Mouse (Mus musculus) lung, postnatal 14 days (tissue): ENCODE measurements around the gene Mcat.
"Not testable (repeated sequence)": the region's sequence is repeated elsewhere in the genome, so short reads cannot be mapped to it uniquely, and the experiment has no call there.

Experiments used
- DNase-seq: peaks from one replicate; pipeline ENCODE4 v3.0.0; 2021

Mcat gene

DNA sequence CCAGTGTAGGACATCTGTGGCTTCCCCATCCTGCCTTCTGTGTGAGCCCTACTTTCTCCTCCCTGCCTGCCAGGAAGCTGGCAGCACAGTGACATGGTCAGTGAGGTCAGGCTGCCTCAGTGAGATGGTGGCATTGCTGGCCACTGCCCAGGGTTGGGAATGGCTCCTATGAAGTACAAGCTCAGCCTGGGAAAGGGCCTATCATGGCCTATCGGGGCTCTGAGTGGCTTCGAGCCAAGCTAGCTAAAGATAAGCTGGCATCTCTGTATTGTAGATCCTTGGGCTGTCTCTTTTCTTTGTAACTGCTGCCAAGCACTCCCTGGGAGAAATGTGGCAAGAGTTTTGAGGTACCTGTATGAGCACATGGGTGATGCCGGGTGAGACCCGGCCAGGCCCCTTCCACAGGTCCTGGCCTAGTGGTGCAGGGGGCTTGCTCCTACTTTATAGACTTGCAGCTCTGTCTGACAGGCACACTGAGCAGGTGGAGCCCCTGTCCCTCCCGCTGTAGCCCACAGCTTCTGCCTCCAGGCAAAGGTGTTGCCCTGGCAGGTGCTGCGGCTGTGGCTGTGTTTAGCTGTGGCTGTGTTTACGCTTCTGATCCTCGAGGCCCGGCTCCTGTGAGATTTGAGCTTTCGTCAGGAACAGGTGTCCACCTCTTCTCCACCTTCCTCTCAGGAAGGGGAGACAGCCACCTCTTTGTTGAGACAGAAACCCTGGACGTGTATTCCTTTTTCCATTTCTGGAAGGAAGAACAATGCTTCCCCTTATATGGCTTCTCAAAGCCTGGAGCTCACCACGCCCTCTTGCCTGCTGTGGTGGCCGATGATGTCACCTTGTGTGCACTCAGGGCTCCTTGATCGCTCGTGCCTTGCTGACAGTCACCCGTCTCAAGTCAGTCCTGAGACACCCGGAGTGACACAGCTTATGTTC, 28.4 kb downstream of the Mcat start:
- no peak for DNase-seq

GRCm38 (mm10) chr15:83532606-83533005, 31.0 kb downstream of the Mcat start:
- no peak for DNase-seq

DNA sequence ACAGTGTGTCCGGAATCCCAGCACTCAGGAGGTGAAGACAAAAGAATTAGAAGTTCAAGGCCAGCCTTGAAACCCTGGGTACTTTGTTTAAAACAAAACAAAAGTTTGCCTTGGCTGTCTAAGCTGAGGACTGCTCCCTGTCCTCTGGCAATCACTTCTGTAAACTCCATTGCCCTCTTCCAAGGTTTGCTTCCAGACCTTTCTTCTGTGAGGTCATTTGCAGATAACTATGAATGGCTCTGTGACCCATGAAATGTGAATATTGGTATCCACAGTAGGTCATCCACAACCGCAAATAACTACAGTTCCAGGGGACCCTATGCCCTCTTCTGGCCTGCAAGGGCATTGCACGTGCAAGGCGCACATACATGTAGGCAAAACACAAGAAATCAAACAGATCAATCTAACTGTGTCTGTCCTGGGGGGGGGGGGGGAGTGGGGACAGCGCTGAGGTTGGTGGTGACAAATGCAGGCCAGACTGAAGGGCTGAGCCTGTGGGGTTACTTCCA, 31.6 kb downstream of the Mcat start:
- DNase-seq: no peak

DNA sequence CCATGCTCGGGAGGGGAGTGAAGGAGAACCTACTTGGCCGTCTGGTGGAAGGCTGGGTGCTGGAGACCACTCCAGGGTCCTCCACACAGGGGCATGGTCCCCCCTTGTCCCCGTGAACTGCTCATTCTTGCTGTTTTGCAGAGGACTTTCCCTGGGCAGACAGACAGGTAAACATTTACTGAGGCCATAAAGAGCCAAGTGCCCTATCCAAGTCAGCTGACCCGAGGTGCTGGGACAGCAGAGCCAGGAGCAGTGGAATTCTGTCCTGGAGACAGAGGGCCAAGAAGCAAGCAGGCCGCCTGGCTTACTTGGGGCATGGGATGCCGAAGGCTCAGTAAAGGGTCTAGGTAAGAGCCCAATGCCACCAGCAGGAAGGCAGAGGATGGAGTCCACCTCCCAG, 32.9 kb downstream of the Mcat start:
- no peak for DNase-seq

GRCm38 (mm10) chr15:83530233-83530632, 33.4 kb downstream of the Mcat start:
- peak; percentile 63 for DNase-seq

GRCm38 (mm10) chr15:83529765-83530164, 33.8 kb downstream of the Mcat start:
- DNase-seq: peak; percentile 63

GRCm38 (mm10) chr15:83528892-83529291, 34.7 kb downstream of the Mcat start:
- DNase-seq: no peak

DNA sequence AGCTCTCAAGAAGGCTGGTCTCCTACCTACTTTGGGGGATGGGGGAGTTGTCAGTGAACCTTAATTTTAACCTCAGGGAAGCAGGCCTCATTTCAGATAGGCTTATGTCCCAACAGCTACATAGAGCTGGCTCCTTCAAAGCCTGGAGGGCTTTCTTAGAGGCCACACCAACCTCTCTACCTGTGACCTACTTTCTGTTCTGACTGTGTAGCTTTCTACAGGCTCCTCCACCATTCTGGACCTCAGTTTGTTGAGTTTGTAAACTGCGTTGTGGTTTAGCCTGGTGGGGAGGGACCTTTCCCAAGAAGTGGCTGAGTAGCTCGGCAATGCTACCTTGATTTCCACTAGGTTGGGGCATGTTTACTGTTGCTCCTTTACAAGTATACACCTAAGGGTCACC, 35.8 kb downstream of the Mcat start:
- no peak for DNase-seq

DNA sequence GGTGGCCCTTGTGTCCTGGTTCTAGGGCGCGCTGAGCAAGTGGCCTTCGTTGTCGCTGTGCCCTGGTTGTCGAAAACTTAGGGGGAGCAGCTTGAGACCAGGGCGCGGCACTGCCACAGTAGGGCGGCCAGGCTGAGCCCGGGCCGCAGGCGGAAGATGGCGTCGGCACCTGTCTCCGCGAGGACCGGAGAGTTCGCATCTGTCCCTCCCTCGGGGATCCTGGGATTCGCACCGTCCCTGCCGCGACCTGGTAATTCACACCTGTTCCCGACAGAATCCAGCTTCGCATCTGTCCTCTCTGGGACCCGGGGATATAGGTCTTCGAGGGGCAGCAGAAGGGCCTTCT, 36.5 kb downstream of the Mcat start:
- DNase-seq: peak; percentile 34

DNA sequence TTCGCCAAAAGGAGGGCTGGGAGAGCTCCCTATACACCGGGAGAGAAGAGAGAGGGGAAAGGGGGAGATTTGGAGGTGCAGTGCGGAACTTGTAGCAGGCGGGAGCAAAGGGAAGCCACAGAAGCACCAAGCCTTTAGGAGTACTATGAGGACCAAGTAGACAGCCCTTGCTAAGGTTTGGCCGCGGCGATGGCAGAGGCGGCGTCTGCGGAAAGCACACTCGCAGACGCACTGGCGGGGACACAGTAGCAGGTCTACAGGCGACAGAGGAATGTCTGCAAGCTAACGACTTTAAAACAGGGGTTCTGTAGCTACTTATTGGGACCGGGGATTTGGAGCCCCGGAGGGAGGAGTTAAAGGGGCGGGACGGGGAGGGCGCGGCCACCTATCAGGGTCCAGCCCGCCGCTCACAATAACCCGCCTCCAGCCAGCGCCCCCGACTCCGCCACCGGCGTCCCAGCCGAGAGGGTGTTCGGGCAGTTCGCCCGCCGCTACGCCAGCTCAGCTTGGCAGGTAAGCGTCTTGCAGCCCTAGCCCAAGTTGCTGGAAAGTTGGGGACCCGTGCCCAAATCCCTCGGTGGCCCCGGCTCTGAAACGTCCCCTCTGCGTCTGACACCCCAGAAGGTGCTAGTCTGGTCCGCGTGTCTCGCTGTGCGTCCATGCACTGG, 37.0 kb downstream of the Mcat start, which contains the start of gene Bik:
Gene Bik (plus strand): TSS at position 439 of the 668 bp plus-strand sequence.
- peak; percentile 79 for DNase-seq

DNA sequence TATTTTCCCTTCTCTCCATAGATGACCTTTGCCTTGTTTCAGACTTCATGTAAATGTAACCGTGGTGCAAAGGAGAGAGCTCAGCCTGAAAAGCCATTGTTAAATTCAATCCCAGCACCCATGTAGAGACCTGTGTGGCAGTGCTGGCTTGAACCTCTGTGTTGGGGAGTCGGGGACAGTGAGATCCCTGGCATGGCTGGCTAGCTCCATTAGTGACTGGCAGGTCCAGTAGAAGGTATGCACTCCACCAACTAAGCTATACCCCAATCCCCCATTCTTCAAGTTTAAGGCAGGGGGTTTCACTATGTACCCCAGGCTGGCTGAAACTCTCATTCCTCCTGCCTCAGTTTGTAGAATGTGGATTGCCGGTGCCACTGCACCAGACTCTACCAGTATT, 39.3 kb downstream of the Mcat start:
- no peak for DNase-seq

- no peak for DNase-seq
Observed at GRCm38 (mm10) chr15:83523638-83524332, 39.8 kb downstream of the Mcat start.

DNA sequence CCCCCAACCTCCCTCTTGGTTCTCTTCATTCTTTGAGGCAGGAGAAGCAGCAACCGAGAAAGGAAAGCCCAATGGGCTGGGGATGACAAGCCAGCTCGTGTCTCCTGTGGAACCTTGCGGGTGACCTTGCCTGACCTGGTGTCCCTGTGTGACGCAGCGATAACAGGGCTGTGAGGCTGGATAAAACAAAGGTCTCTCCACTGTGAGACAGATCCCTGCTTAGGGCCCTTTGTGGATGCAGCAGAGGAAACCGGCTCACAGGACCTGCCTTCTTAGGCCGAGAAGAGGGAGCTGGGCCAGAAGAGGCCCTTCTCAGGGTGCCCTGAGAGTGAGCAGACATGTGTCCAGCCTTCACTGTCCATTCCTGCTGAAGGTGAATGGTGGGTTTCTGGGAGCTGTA, 40.4 kb downstream of the Mcat start:
- DNase-seq: no peak

GRCm38 (mm10) chr15:83520861-83521382, 42.7 kb downstream of the Mcat start:
- DNase-seq: no peak

GRCm38 (mm10) chr15:83518215-83519048, 45.2 kb downstream of the Mcat start:
- DNase-seq: peak; percentile 70

GRCm38 (mm10) chr15:83515018-83515417, 48.6 kb downstream of the Mcat start:
- no peak for DNase-seq

DNA sequence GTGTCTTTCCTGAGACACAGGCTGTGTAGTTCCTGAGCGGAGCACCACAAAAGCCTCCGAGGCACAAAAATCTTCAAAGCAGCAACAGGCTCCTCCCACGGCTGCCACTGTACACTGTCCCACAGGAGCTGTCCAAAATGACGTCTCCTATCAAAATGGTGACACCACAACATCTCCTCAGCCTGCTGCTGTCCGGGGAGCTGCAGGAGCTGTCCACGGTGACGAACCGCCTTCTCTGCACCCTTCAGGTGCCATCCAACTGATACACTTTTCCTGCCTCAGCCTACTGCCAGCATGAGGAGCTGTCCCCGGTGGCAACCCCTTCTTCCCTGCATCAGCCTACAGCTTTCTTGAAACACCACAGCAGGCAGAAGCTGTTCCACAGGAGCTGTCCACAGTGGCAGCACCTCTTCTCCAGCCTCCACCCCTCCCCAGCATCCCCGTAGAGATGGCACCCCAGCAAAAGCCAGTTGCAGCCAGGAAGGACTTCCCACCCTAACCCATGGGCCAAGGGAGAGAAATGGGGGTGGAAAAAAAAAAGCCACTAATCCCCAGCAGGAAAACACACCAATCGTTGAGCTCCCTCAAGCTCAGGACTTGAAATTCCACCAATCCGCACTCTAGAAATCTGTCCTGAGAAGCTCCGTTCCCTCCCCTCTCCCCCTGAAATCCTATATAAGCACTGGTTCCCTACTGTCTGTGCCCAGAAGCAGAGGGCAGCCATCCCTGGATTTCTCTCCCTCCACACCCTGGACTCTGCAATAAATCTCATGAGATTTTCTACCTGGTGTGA, 50.9 kb downstream of the Mcat start:
- DNase-seq: no peak

GRCm38 (mm10) chr15:83510805-83511405, 52.7 kb downstream of the Mcat start, which contains the start of gene Ttll1:
Ttll1 (minus strand) TSS chr15:83510893.
- DNase-seq: peak; percentile 95

DNA sequence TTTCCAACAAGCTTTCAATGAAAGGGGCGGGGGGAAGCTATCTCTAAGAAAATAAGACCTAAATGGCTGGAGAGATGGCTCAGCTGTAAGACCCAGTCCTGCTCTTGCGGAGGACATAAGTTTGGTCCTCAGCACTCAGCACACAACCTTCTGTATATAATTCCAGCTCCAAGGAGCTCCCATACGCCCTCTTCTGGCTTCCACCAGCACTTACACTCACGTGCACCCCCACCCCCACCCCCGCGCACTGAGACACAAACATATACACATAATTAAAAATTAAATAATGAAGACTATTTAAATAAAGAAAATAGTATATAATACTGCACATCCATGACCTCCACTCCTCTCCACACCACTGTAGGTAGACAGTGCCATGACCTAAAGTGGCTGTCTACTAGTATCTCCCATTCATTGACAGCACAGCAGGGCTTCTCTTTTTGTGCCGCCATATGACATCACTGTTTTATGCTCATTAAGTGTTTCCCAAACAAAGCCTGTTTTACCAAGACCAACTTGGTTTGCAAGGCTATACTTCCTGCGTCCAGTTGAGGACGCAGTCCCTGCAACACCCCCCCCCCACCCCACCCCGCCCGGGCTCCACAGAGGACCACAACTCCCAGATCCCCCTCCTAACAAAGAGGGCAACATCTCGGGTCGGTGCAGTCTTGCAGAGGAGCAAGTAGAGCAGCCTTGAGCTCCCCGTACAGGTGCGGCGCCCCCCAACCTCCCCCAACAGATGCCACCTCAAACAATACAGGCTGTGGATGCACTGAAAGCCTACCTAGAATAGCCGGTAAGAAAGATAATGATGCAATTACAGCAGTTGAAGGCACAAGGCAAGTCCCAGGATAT, 53.4 kb downstream of the Mcat start:
- no peak for DNase-seq

GRCm38 (mm10) chr15:83501483-83501882, 62.1 kb downstream of the Mcat start:
- not testable (repeated sequence) for DNase-seq
